Mouse (Mus musculus): ENCODE results near the gene Gpat3.

- TF ChIP-seq CTCF (IDR thresholded peaks at IDR 0.05; ENCODE audit: low read depth, low read length) (no peak), POLR2A (IDR thresholded peaks at IDR 0.05; ENCODE audit: borderline replicate concordance, low read depth, low read length) (no peak)
Measured at GRCm38 (mm10) chr5:100820483-100821184, 24.9 kb upstream of the Gpat3 start, which contains the start of gene Abraxas1.
